Mouse (Mus musculus) heart, embryonic 14.5 days (tissue): Measurements from ENCODE around the gene Gxylt1. TPM values are rescaled to one million over a fixed set of nuclear protein-coding genes. Genes with fewer than 3 reads are reported as not detected.

Experiments used
- ATAC-seq: fragments of 200-750 bp; cut with Nextera tagmentation; 2 replicates; pipeline ENCODE4 v1.8.0; 2017; ENCODE audit warnings: low read depth, moderate TSS enrichment; ENCODE audit not compliant: insufficient number of reproducible peaks, insufficient read depth, low FRiP score
- H3K27ac ChIP-seq, 2 experiments: fragments of 200-500 bp in 1 of 2; fragments of 300-500 bp in 1 of 2; sonication (generic) in 1 of 2; replicated peaks in 1 of 2; 2 replicates each; pipeline ENCODE4 v1.5.1; 2012 to 2014; ENCODE audit warnings: low read depth in 2 of 2, low read length in 2 of 2, control low read depth in 1 of 2, mild to moderate bottlenecking in 1 of 2, mixed read lengths in 1 of 2; ENCODE audit not compliant: control insufficient read depth in 1 of 2, insufficient read depth in 1 of 2
- H3K27me3 ChIP-seq: fragments of 300-500 bp; sonication (generic); 2 replicates; pipeline ENCODE4 v1.6.1; 2014; ENCODE audit warnings: mild to moderate bottlenecking, low read length, control low read depth; ENCODE audit not compliant: control insufficient read depth, insufficient read depth
- H3K36me3 ChIP-seq: fragments of 300-500 bp; sonication (generic); 2 replicates; pipeline ENCODE4 v1.6.1; 2014; ENCODE audit warnings: mild to moderate bottlenecking, control low read depth, low read length, mixed read lengths; ENCODE audit not compliant: control insufficient read depth, insufficient read depth
- H3K4me1 ChIP-seq, 2 experiments: fragments of 200-500 bp in 1 of 2; fragments of 300-500 bp in 1 of 2; sonication (generic) in 1 of 2; 2 replicates each; pipeline ENCODE4 v1.6.1; 2012 to 2014; ENCODE audit warnings: low read length in 2 of 2, control low read depth in 1 of 2, mixed read lengths in 1 of 2; ENCODE audit not compliant: control insufficient read depth in 2 of 2, insufficient read depth in 2 of 2
- H3K4me2 ChIP-seq: fragments of 300-500 bp; sonication (generic); 2 replicates; pipeline ENCODE4 v1.6.1; 2014; ENCODE audit warnings: mild to moderate bottlenecking, low read length
- H3K4me3 ChIP-seq, 2 experiments: fragments of 200-500 bp in 1 of 2; fragments of 300-500 bp in 1 of 2; sonication (generic) in 1 of 2; 2 replicates each; pipeline ENCODE4 v1.5.1; 2012 to 2014; ENCODE audit warnings: low read length in 2 of 2, mild to moderate bottlenecking in 2 of 2, control low read depth in 1 of 2, low read depth in 1 of 2, moderate library complexity in 1 of 2; ENCODE audit not compliant: control insufficient read depth in 1 of 2, insufficient read depth in 1 of 2
- H3K9ac ChIP-seq: fragments of 300-500 bp; sonication (generic); 2 replicates; pipeline ENCODE4 v1.6.1; 2014; ENCODE audit warnings: mild to moderate bottlenecking, low read length
- H3K9me3 ChIP-seq: fragments of 300-500 bp; sonication (generic); 2 replicates; pipeline ENCODE4 v1.6.1; 2016; ENCODE audit warnings: low read length, control low read depth; ENCODE audit not compliant: control insufficient read depth
- WGBS: fragments of 180-500 bp; shearing (Covaris S2); extraction: QIAGEN DNeasy Blood & Tissue Kit; methylation state at CpG from one replicate; pipeline ENCODE4 v1.1.7; 2014; 5-methylcytosine and 5-hydroxymethylcytosine counted together
- polyA plus RNA-seq: library from polyadenylated mRNA; unstranded; fragments of >200 nt; fragmentation: Nextera tagmentation; extraction: Ambion mirVana; gene quantifications from 2 replicates; pipeline ENCODE4 v1.2.1, GENCODE M21; 2014

Gxylt1 gene
- polyA plus RNA-seq, 1 experiment from 2014 or later: 8.7 TPM

GRCm38 (mm10) chr15:93204861-93205260 lies 70.1 kb downstream of the Gxylt1 start:
- Histone ChIP-seq H3K4me2 (no peak overlapping the region), H3K27ac (no peak overlapping the region), H3K4me1 (no peaks in the 10 kb centered on the region), H3K9me3 (no peaks in the 10 kb centered on the region), H3K9ac (no peak overlapping the region), H3K27me3 (no peaks in the 10 kb centered on the region), H3K36me3 (no peaks in the 10 kb centered on the region), H3K4me3 (no peak overlapping the region)
- no peak for ATAC-seq
- WGBS: 31% methylated on average over 1 of the region's 1 CpGs

- WGBS: 68% methylated on average over 5 of the region's 5 CpGs
- H3K9me3 ChIP-seq: no peaks in the 10 kb centered on the region
- no peak overlapping the region for H3K9ac ChIP-seq
- no peak overlapping the region for H3K4me2 ChIP-seq
- H3K4me3 ChIP-seq: no peak overlapping the region
- no peak overlapping the region for H3K27ac ChIP-seq
- no peaks in the 10 kb centered on the region for H3K4me1 ChIP-seq
- no peak for ATAC-seq
- no peaks in the 10 kb centered on the region for H3K36me3 ChIP-seq
- no peaks in the 10 kb centered on the region for H3K27me3 ChIP-seq
Measured at GRCm38 (mm10) chr15:93201956-93202355, 73.0 kb downstream of the Gxylt1 start.

- Histone ChIP-seq H3K36me3 (no peaks in the 10 kb centered on the region), H3K9me3 (peaks cover 10% of the 10 kb centered on the region; the same call in 1 of the 2 replicates), H3K4me1 (peaks cover 2 to 4% of the 10 kb centered on the region in 2 experiments; a peak in 2 of 4 replicates), H3K4me2 (no peak overlapping the region), H3K27me3 (no peaks in the 10 kb centered on the region), H3K27ac (no peak overlapping the region), H3K4me3 (no peak overlapping the region), H3K9ac (no peak overlapping the region)
- WGBS: 62% methylated on average over 12 of the region's 12 CpGs
- ATAC-seq: no peak
Measured at GRCm38 (mm10) chr15:93191387-93192145, 83.4 kb downstream of the Gxylt1 start.

Other genes with a start within 250 kb of the Gxylt1 start
- gene Yaf2, start 61.8 kb upstream of the Gxylt1 start, polyA plus RNA-seq: 87.9 and 89.6 TPM in 2 replicates
- gene Zcrb1, start 123.2 kb upstream of the Gxylt1 start, polyA plus RNA-seq: 112 and 113 TPM in 2 replicates
- gene Pphln1, start 123.2 kb upstream of the Gxylt1 start, polyA plus RNA-seq: 27.1 and 28.5 TPM in 2 replicates